Mouse (Mus musculus): ENCODE results near the gene Ssr4. TPM values are rescaled to one million over a fixed set of nuclear protein-coding genes. Genes with fewer than 3 reads are reported as not detected.

Gene Ssr4
- total and polyA plus RNA-seq, 3 experiments, result 281 to 428 (median 291) TPM

DNA sequence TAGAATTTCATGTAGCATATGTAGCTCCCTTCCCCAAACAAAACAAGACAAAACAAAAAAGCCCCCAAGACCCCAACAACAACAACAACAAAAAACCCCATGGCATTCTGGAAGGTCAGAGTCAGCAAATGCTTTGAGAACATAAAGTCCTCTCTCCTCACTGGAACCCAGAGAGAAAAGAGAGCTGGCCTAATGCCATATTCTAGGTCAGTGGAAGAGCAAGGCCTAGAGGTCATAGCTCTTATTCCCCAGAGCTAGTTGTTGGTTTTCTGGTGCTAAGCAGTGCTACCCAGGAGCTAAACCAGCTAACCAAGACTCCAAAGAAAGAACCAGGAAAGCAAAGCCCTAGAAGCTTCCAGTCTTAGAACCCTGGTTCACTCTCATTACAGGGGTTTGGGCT lies 1.2 kb upstream of the Ssr4 start:
- dilution Hi-C loops (cut with MboI; ENCODE audit: extremely low pct_ligation_motif_present, extremely low pct_unique_long_range_greater_than_20kb, low sequenced_read_pairs), result no loop called here
- in situ Hi-C loops (cut with MboI; ENCODE audit: low pct_ligation_motif_present, low pct_unique_long_range_greater_than_20kb, low sequenced_read_pairs), result loop anchor here (25.0 kb wide), 1 partner anchor 602 kb away; the partner anchor contains the start of genes Fam3a and Ikbkg
- H3K36me3 ChIP-seq (replicated peaks in 1 of 2; ENCODE audit: control insufficient read depth in 1 of 2, insufficient read depth in 1 of 2, low read length in 1 of 2), result peaks cover 31 to 49% of the 10 kb centered on the region in 2 experiments
- no peaks in the 10 kb centered on the region for H3K9me3 ChIP-seq (replicated peaks; ENCODE audit: low read length)
- peaks cover 62% of the 10 kb centered on the region for H3K79me2 ChIP-seq (replicated peaks; ENCODE audit: control insufficient read depth, extremely low read depth, insufficient read depth, poor library complexity, severe bottlenecking)
- peak overlapping the region; percentile 86; the same call in 1 of the 2 replicates for H3K27ac ChIP-seq (ENCODE audit: insufficient read depth, low read depth)
- no peaks in the 10 kb centered on the region for H3K27me3 ChIP-seq (replicated peaks)
- peaks cover 15 to 51% of the 10 kb centered on the region in 2 experiments for H3K4me1 ChIP-seq (ENCODE audit: control insufficient read depth in 1 of 2, insufficient read depth in 2 of 2)
- TF ChIP-seq CHD2 (IDR thresholded peaks at IDR 0.05; ENCODE audit: low read length), result no peak
- no peak for TF ChIP-seq ZC3H11A (IDR thresholded peaks at IDR 0.05; ENCODE audit: low read depth, low read length)
- TF ChIP-seq MEF2A (IDR thresholded peaks at IDR 0.05; ENCODE audit: borderline replicate concordance, low read depth, low read length), result no peak
- no peak for TF ChIP-seq USF1 (IDR thresholded peaks at IDR 0.05; ENCODE audit: low read depth, low read length)
- peak overlapping the region; percentile 96 for H3K9ac ChIP-seq (ENCODE audit: insufficient read depth, low read depth)
- peak overlapping the region; percentile 66 to 81 (median 74) for H3K4me3 ChIP-seq (replicated peaks in 1 of 3; ENCODE audit: low read depth in 2 of 3, low read length in 2 of 3, poor library complexity in 1 of 3)
- DNase-seq (ENCODE audit: extremely low read depth), result no peak
- peak overlapping the region; percentile 70 for H3K4me2 ChIP-seq (ENCODE audit: insufficient read depth, low read depth, poor library complexity, severe bottlenecking)

DNA sequence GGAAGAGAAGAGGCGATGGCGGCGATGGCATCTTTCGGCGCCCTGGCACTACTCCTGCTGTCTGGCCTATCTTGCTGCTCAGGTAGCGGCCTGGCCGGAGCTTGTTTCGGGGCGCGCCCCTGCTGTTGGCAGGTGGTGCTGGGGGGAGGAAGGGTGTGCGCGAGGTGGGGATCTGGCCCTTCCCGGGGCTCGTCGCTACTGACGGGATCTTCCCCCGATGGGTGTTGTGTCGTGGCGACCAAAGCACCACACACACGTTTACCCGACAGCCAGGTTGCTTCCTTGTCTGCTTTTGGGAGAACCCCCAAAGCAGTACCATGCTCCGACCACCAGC lies 364 bp downstream of the Ssr4 start:
- Histone ChIP-seq H3K4me2 (ENCODE audit: insufficient read depth, low read depth, poor library complexity, severe bottlenecking) (peak overlapping the region; percentile 73; the same call in 1 of the 2 replicates), H3K4me1 (ENCODE audit: control insufficient read depth in 1 of 2, insufficient read depth in 2 of 2) (peaks cover 13 to 46% of the 10 kb centered on the region in 2 experiments), H3K36me3 (replicated peaks in 1 of 2; ENCODE audit: control insufficient read depth in 1 of 2, insufficient read depth in 1 of 2, low read length in 1 of 2) (peaks cover 31 to 49% of the 10 kb centered on the region in 2 experiments), H3K27ac (ENCODE audit: insufficient read depth, low read depth) (peak overlapping the region; percentile 50), H3K4me3 (replicated peaks in 1 of 3; ENCODE audit: low read depth in 2 of 3, low read length in 2 of 3, poor library complexity in 1 of 3) (peak overlapping the region; percentile 74 to 90 (median 80)), H3K27me3 (replicated peaks) (no peaks in the 10 kb centered on the region), H3K79me2 (replicated peaks; ENCODE audit: control insufficient read depth, extremely low read depth, insufficient read depth, poor library complexity, severe bottlenecking) (peaks cover 57% of the 10 kb centered on the region), H3K9ac (ENCODE audit: insufficient read depth, low read depth) (peak overlapping the region; percentile 91), H3K9me3 (replicated peaks; ENCODE audit: low read length) (no peaks in the 10 kb centered on the region)
- dilution Hi-C loops (cut with MboI; ENCODE audit: extremely low pct_ligation_motif_present, extremely low pct_unique_long_range_greater_than_20kb, low sequenced_read_pairs), result no loop called here
- no peak for DNase-seq (ENCODE audit: extremely low read depth)
- TF ChIP-seq ZKSCAN1 (IDR thresholded peaks at IDR 0.05; ENCODE audit: borderline replicate concordance, low read depth, low read length), result no peak
- no peak for TF ChIP-seq TBP (conservative IDR thresholded peaks at IDR 0.05; ENCODE audit: low read depth, low read length)
- peak; percentile 77 for TF ChIP-seq SIN3A (IDR thresholded peaks at IDR 0.05; ENCODE audit: low read length)
- TF ChIP-seq ZC3H11A (IDR thresholded peaks at IDR 0.05; ENCODE audit: low read depth, low read length), result no peak
- TF ChIP-seq BHLHE40 (IDR thresholded peaks at IDR 0.05; ENCODE audit: low read depth, low read length), result no peak
- no peak for TF ChIP-seq ZNF384 (IDR thresholded peaks at IDR 0.05; ENCODE audit: low read depth, low read length)
- TF ChIP-seq CTCF (conservative IDR thresholded peaks at IDR 0.05 in 1 of 2, IDR thresholded peaks at IDR 0.05 in 1 of 2; ENCODE audit: low read depth in 2 of 2, low read length in 2 of 2), result no peak
- TF ChIP-seq KAT2A (IDR thresholded peaks at IDR 0.05; ENCODE audit: insufficient replicate concordance, low read length), result no peak
- no peak for TF ChIP-seq POLR2AphosphoS2 (IDR thresholded peaks at IDR 0.05; ENCODE audit: low read depth, low read length)
- TF ChIP-seq MAX (IDR thresholded peaks at IDR 0.05; ENCODE audit: low read length), result peak; percentile 14; the same call in 1 of the 2 replicates
- TF ChIP-seq PAX5 (IDR thresholded peaks at IDR 0.05; ENCODE audit: low read length), result no peak
- TF ChIP-seq MYC (IDR thresholded peaks at IDR 0.05; ENCODE audit: low read depth, low read length), result no peak
- no peak for TF ChIP-seq MAZ (IDR thresholded peaks at IDR 0.05; ENCODE audit: low read depth, low read length)
- TF ChIP-seq MXI1 (IDR thresholded peaks at IDR 0.05; ENCODE audit: low read depth, low read length), result peak; percentile 5
- no peak for TF ChIP-seq NELFE (IDR thresholded peaks at IDR 0.05; ENCODE audit: low read depth, low read length)
- no peak for TF ChIP-seq UBTF (IDR thresholded peaks at IDR 0.05; ENCODE audit: low read depth, low read length)
- no peak for TF ChIP-seq TCF12 (IDR thresholded peaks at IDR 0.05; ENCODE audit: low read depth, low read length)
- TF ChIP-seq POLR2A (IDR thresholded peaks at IDR 0.05; ENCODE audit: low read depth, low read length), result peak; percentile 79; the same call in 1 of the 2 replicates
- TF ChIP-seq HCFC1 (IDR thresholded peaks at IDR 0.05; ENCODE audit: low read depth, low read length), result no peak
- no peak for TF ChIP-seq CHD2 (IDR thresholded peaks at IDR 0.05; ENCODE audit: low read length)
- no peak; the same call in 1 of the 2 replicates for TF ChIP-seq IRF4 (IDR thresholded peaks at IDR 0.05; ENCODE audit: low read depth, low read length)
- TF ChIP-seq RCOR1 (conservative IDR thresholded peaks at IDR 0.05; ENCODE audit: low read depth, low read length), result no peak
- no peak for TF ChIP-seq ETS1 (conservative IDR thresholded peaks at IDR 0.05; ENCODE audit: low read depth, low read length)
- TF ChIP-seq GABPA (IDR thresholded peaks at IDR 0.05; ENCODE audit: insufficient replicate concordance, low read depth, low read length), result no peak
- TF ChIP-seq E2F4 (IDR thresholded peaks at IDR 0.05; ENCODE audit: insufficient replicate concordance, low read depth, low read length), result no peak
- TF ChIP-seq NRF1 (IDR thresholded peaks at IDR 0.05; ENCODE audit: low read depth, low read length), result no peak
- no peak for TF ChIP-seq MAFK (IDR thresholded peaks at IDR 0.05; ENCODE audit: insufficient replicate concordance, low read length)
- TF ChIP-seq MEF2A (IDR thresholded peaks at IDR 0.05; ENCODE audit: borderline replicate concordance, low read depth, low read length), result no peak
- no peak for TF ChIP-seq EP300 (IDR thresholded peaks at IDR 0.05; ENCODE audit: low read length)
- no peak for TF ChIP-seq USF2 (conservative IDR thresholded peaks at IDR 0.05; ENCODE audit: low read depth, low read length)
- in situ Hi-C loops (cut with MboI; ENCODE audit: low pct_ligation_motif_present, low pct_unique_long_range_greater_than_20kb, low sequenced_read_pairs), result loop anchor here (25.0 kb wide), 1 partner anchor 600 kb away; the partner anchor contains the start of genes Fam3a and Ikbkg

Measured in CH12.LX (cell line).